Mouse (Mus musculus) MEL (cell line): Measurements from ENCODE around the gene Cbx5. TPM values are rescaled to one million over a fixed set of nuclear protein-coding genes. Genes with fewer than 3 reads are reported as not detected.
A peak's percentile ranks its signal among the peaks of the same experiment; 100 is the strongest.

Experiments used
- DNase-seq: peaks from one replicate; pipeline ENCODE4 v3.0.0; 2011; ENCODE audit warnings: low read depth, low spot score
- H3K27ac ChIP-seq: 2 replicates; pipeline ENCODE4 v1.5.1; 2012; ENCODE audit warnings: low read depth, mild to moderate bottlenecking, control low read depth, low read length, moderate library complexity; ENCODE audit not compliant: control insufficient read depth
- H3K27me3 ChIP-seq, 2 experiments: fragments of 150-350 bp in 1 of 2; sonication (generic) in 1 of 2; 2 replicates each; pipeline ENCODE4 v1.6.1; 2012; ENCODE audit warnings: low read length in 2 of 2, mild to moderate bottlenecking in 2 of 2, improper control_type of control experiment in 1 of 2, moderate library complexity in 1 of 2; ENCODE audit not compliant: insufficient read depth in 2 of 2, control insufficient read depth in 1 of 2
- H3K36me3 ChIP-seq, 2 experiments: 2 replicates each; pipeline ENCODE4 v1.6.1; 2012 to 2014; ENCODE audit warnings: low read length in 2 of 2, improper control_type of control experiment in 1 of 2, inconsistent platforms in 1 of 2, mild to moderate bottlenecking in 1 of 2; ENCODE audit not compliant: insufficient read depth in 2 of 2, control insufficient read depth in 1 of 2
- H3K4me1 ChIP-seq, 2 experiments: fragments of 150-350 bp in 1 of 2; sonication (generic) in 1 of 2; 2 replicates each; pipeline ENCODE4 v1.6.1; 2012; ENCODE audit warnings: low read length in 2 of 2, improper control_type of control experiment in 1 of 2, mild to moderate bottlenecking in 1 of 2; ENCODE audit not compliant: insufficient read depth in 2 of 2, control insufficient read depth in 1 of 2
- H3K4me3 ChIP-seq, 2 experiments: fragments of 150-350 bp in 1 of 2; sonication (generic) in 1 of 2; 2 replicates each; pipeline ENCODE4 v1.5.1; 2012; ENCODE audit warnings: low read depth in 2 of 2, low read length in 2 of 2, mild to moderate bottlenecking in 2 of 2, moderate library complexity in 2 of 2, control low read depth in 1 of 2, improper control_type of control experiment in 1 of 2; ENCODE audit not compliant: control insufficient read depth in 1 of 2, insufficient read depth in 1 of 2
- H3K79me2 ChIP-seq: 2 replicates; pipeline ENCODE4 v1.6.1; 2012; ENCODE audit warnings: mild to moderate bottlenecking, low read length, moderate library complexity; ENCODE audit not compliant: control insufficient read depth, poor library complexity, insufficient read depth
- H3K9ac ChIP-seq: 2 replicates; pipeline ENCODE4 v1.6.1; 2012; ENCODE audit warnings: low read depth, mild to moderate bottlenecking, control low read depth, low read length, moderate library complexity; ENCODE audit not compliant: control insufficient read depth, poor library complexity, severe bottlenecking
- H3K9me3 ChIP-seq: fragments of 150-350 bp; sonication (generic); replicated peaks from 2 replicates; pipeline ENCODE4 v1.6.1; 2012; ENCODE audit warnings: mild to moderate bottlenecking, low read length, improper control_type of control experiment, moderate library complexity; ENCODE audit not compliant: insufficient read depth
- BHLHE40 ChIP-seq: IDR thresholded peaks from 2 replicates; pipeline ENCODE4 v1.6.1; 2012; ENCODE audit warnings: low read depth, mild to moderate bottlenecking, inconsistent platforms, low read length, improper control_type of control experiment, borderline replicate concordance
- CHD2 ChIP-seq: IDR thresholded peaks from 2 replicates; pipeline ENCODE4 v1.6.1; 2011; ENCODE audit warnings: low read length, improper control_type of control experiment
- CTCF ChIP-seq, 3 experiments: IDR thresholded peaks in 2 of 3; conservative IDR thresholded peaks in 1 of 3; 2 replicates each; pipeline ENCODE4 v1.5.1; 2011 to 2012; ENCODE audit warnings: low read length in 3 of 3, low read depth in 2 of 3, mild to moderate bottlenecking in 2 of 3, improper control_type of control experiment in 1 of 3, inconsistent platforms in 1 of 3, mixed read lengths in 1 of 3, moderate library complexity in 1 of 3; ENCODE audit not compliant: control insufficient read depth in 1 of 3, insufficient read depth in 1 of 3, poor library complexity in 1 of 3, severe bottlenecking in 1 of 3
- EP300 ChIP-seq, 2 experiments: IDR thresholded peaks; 2 replicates each; pipeline ENCODE4 v1.6.1; 2011; ENCODE audit warnings: improper control_type of control experiment in 2 of 2, low read length in 2 of 2, low read depth in 1 of 2, mild to moderate bottlenecking in 1 of 2
- GABPA ChIP-seq: IDR thresholded peaks from 2 replicates; pipeline ENCODE4 v1.6.1; 2012; ENCODE audit warnings: low read depth, mild to moderate bottlenecking, inconsistent platforms, low read length, improper control_type of control experiment, moderate library complexity
- GATA1 ChIP-seq: IDR thresholded peaks from 2 replicates; pipeline ENCODE4 v1.6.1; 2011; ENCODE audit warnings: low read depth, low read length, improper control_type of control experiment
- HCFC1 ChIP-seq: IDR thresholded peaks from 2 replicates; pipeline ENCODE4 v1.6.1; 2012; ENCODE audit warnings: low read depth, mild to moderate bottlenecking, inconsistent platforms, low read length, improper control_type of control experiment, moderate library complexity
- JUND ChIP-seq: IDR thresholded peaks from 2 replicates; pipeline ENCODE4 v1.6.1; 2011; ENCODE audit warnings: low read depth, mild to moderate bottlenecking, improper control_type of control experiment, low read length
- KAT2A ChIP-seq: conservative IDR thresholded peaks from 2 replicates; pipeline ENCODE4 v1.6.1; 2012; ENCODE audit warnings: low read depth, low read length, improper control_type of control experiment, inconsistent platforms
- MAFK ChIP-seq: IDR thresholded peaks from 2 replicates; pipeline ENCODE4 v1.6.1; 2011; ENCODE audit warnings: low read depth, mild to moderate bottlenecking, low read length, improper control_type of control experiment, borderline replicate concordance
- MAX ChIP-seq: IDR thresholded peaks from 2 replicates; pipeline ENCODE4 v1.6.1; 2011; ENCODE audit warnings: low read length, improper control_type of control experiment
- MAZ ChIP-seq: IDR thresholded peaks from 2 replicates; pipeline ENCODE4 v1.6.1; 2012; ENCODE audit warnings: low read depth, mild to moderate bottlenecking, inconsistent platforms, low read length, improper control_type of control experiment
- MEF2A ChIP-seq: IDR thresholded peaks from 2 replicates; pipeline ENCODE4 v1.6.1; 2014; ENCODE audit warnings: low read depth, mild to moderate bottlenecking, inconsistent platforms, low read length, improper control_type of control experiment; ENCODE audit not compliant: poor library complexity, insufficient replicate concordance, severe bottlenecking; ENCODE audit errors: extremely low read depth
- MXI1 ChIP-seq: IDR thresholded peaks from 2 replicates; pipeline ENCODE4 v1.6.1; 2011; ENCODE audit warnings: mild to moderate bottlenecking, low read depth, low read length, improper control_type of control experiment
- MYB ChIP-seq: IDR thresholded peaks from 2 replicates; pipeline ENCODE4 v1.6.1; 2011; ENCODE audit warnings: mild to moderate bottlenecking, low read depth, low read length, improper control_type of control experiment
- MYC ChIP-seq: IDR thresholded peaks from 2 replicates; pipeline ENCODE4 v1.6.1; 2011; ENCODE audit warnings: low read depth, mild to moderate bottlenecking, low read length, improper control_type of control experiment, moderate library complexity
- NELFE ChIP-seq: IDR thresholded peaks from 2 replicates; pipeline ENCODE4 v1.6.1; 2011; ENCODE audit warnings: low read depth, low read length, improper control_type of control experiment
- NRF1 ChIP-seq: IDR thresholded peaks from 2 replicates; pipeline ENCODE4 v1.6.1; 2014; ENCODE audit warnings: low read depth, mild to moderate bottlenecking, inconsistent platforms, low read length, improper control_type of control experiment, moderate library complexity; ENCODE audit not compliant: poor library complexity, insufficient read depth, severe bottlenecking
- RAD21 ChIP-seq: IDR thresholded peaks from 2 replicates; pipeline ENCODE4 v1.6.1; 2011; ENCODE audit warnings: mild to moderate bottlenecking, low read depth, low read length, improper control_type of control experiment
- RCOR1 ChIP-seq: IDR thresholded peaks from 2 replicates; pipeline ENCODE4 v1.6.1; 2012; ENCODE audit warnings: low read depth, mild to moderate bottlenecking, inconsistent platforms, low read length, improper control_type of control experiment
- SMC3 ChIP-seq: IDR thresholded peaks from 2 replicates; pipeline ENCODE4 v1.6.1; 2011; ENCODE audit warnings: low read depth, low read length, improper control_type of control experiment
- TAL1 ChIP-seq: IDR thresholded peaks from 2 replicates; pipeline ENCODE4 v1.6.1; 2012; ENCODE audit warnings: mild to moderate bottlenecking, inconsistent platforms, low read length, moderate library complexity, mixed read lengths
- UBTF ChIP-seq: IDR thresholded peaks from 2 replicates; pipeline ENCODE4 v1.6.1; 2012; ENCODE audit warnings: low read depth, mild to moderate bottlenecking, inconsistent platforms, low read length, improper control_type of control experiment, moderate library complexity, borderline replicate concordance; ENCODE audit not compliant: insufficient read depth
- USF1 ChIP-seq: IDR thresholded peaks from 2 replicates; pipeline ENCODE4 v1.6.1; 2014; ENCODE audit warnings: low read depth, mild to moderate bottlenecking, inconsistent platforms, low read length, improper control_type of control experiment, moderate library complexity
- USF2 ChIP-seq, 2 experiments: IDR thresholded peaks; 2 replicates each; pipeline ENCODE4 v1.6.1; 2011 to 2012; ENCODE audit warnings: improper control_type of control experiment in 2 of 2, low read length in 2 of 2, borderline replicate concordance in 1 of 2, inconsistent platforms in 1 of 2, low read depth in 1 of 2, mild to moderate bottlenecking in 1 of 2; ENCODE audit not compliant: insufficient read depth in 1 of 2
- ZC3H11A ChIP-seq: IDR thresholded peaks from 2 replicates; pipeline ENCODE4 v1.6.1; 2012; ENCODE audit warnings: low read depth, mild to moderate bottlenecking, inconsistent platforms, low read length, improper control_type of control experiment
- ZKSCAN1 ChIP-seq: IDR thresholded peaks from 2 replicates; pipeline ENCODE4 v1.6.1; 2012; ENCODE audit warnings: low read depth, mild to moderate bottlenecking, inconsistent platforms, low read length, improper control_type of control experiment, moderate library complexity
- ZNF384 ChIP-seq: IDR thresholded peaks from 2 replicates; pipeline ENCODE4 v1.6.1; 2012; ENCODE audit warnings: low read depth, mild to moderate bottlenecking, inconsistent platforms, low read length, improper control_type of control experiment
- polyA plus RNA-seq, 2 experiments: library from polyadenylated mRNA; stranded (reverse) in 1 of 2; unstranded in 1 of 2; fragments of >175 nt in 1 of 2; fragments of >200 nt in 1 of 2; gene quantifications; 2 replicates each; pipeline versions ENCODE4 v1.2.1 to v1.2.4; 2012; ENCODE audit warnings: low replicate concordance in 2 of 2, low read depth in 1 of 2; ENCODE audit not compliant: insufficient read length in 2 of 2, insufficient read depth in 1 of 2, missing spikeins in 1 of 2
- total RNA-seq: library from RNA; depleted of rRNA; stranded (reverse); fragments of 300-350 nt; gene quantifications from 2 replicates; pipeline ENCODE4 v1.2.3, GENCODE M21; 2012

The Cbx5 gene
- total and polyA plus RNA-seq, 3 experiments = 39.8 to 67.1 (median 42.4) TPM

- no peak for TF ChIP-seq TAL1
Measured at GRCm38 (mm10) chr15:103255169-103255568, 15.6 kb upstream of the Cbx5 start (continued).

- no peak for DNase-seq
- Histone ChIP-seq H3K4me1 (peaks cover 4 to 18% of the 10 kb centered on the region in 2 experiments), H3K36me3 (peaks cover 0 to 36% of the 10 kb centered on the region in 2 experiments; a peak in 3 of 4 replicates), H3K27me3 (no peaks in the 10 kb centered on the region), H3K27ac (peak overlapping the region; percentile 99), H3K79me2 (peaks cover 58% of the 10 kb centered on the region), H3K4me3 (peak overlapping the region; percentile 88 to 91), H3K9ac (peak overlapping the region; percentile 98), H3K9me3 (no peaks in the 10 kb centered on the region)
- TF ChIP-seq MYC = no peak
- TF ChIP-seq ZNF384 = peak; percentile 50
- TF ChIP-seq HCFC1 = no peak
Measured at GRCm38 (mm10) chr15:103253352-103253751, 13.7 kb upstream of the Cbx5 start.

- Histone ChIP-seq H3K9ac (peak overlapping the region; percentile 98), H3K4me1 (peaks cover 4 to 15% of the 10 kb centered on the region in 2 experiments), H3K27me3 (no peaks in the 10 kb centered on the region), H3K9me3 (no peaks in the 10 kb centered on the region), H3K4me3 (peak overlapping the region; percentile 88 to 91), H3K36me3 (peaks cover 0 to 34% of the 10 kb centered on the region in 2 experiments; a peak in 3 of 4 replicates), H3K27ac (peak overlapping the region; percentile 99), H3K79me2 (peaks cover 58% of the 10 kb centered on the region)
- DNase-seq = peak; percentile 74
- no peak for TF ChIP-seq MAFK
- no peak; a peak in 1 of 4 replicates for TF ChIP-seq EP300 (IDR thresholded peaks at IDR 0.05; ENCODE audit: low read depth in 1 of 2, low read length in 2 of 2)
- TF ChIP-seq CHD2 = no peak
- no peak for TF ChIP-seq UBTF
- TF ChIP-seq KAT2A = no peak
- TF ChIP-seq GABPA = no peak
- no peak for TF ChIP-seq RAD21
- TF ChIP-seq MYB = no peak
- TF ChIP-seq BHLHE40 = no peak
- no peak for TF ChIP-seq ZC3H11A
- TF ChIP-seq CTCF (IDR thresholded peaks at IDR 0.05 in 2 of 3, conservative IDR thresholded peaks at IDR 0.05 in 1 of 3; ENCODE audit: control insufficient read depth in 1 of 3, insufficient read depth in 1 of 3, low read depth in 2 of 3, low read length in 3 of 3, poor library complexity in 1 of 3, severe bottlenecking in 1 of 3) = no peak
- TF ChIP-seq MAZ = no peak
- TF ChIP-seq MEF2A = no peak
- TF ChIP-seq NRF1 = no peak
- no peak for TF ChIP-seq RCOR1
- TF ChIP-seq HCFC1 = no peak
- TF ChIP-seq USF1 = no peak
- no peak for TF ChIP-seq MYC
- TF ChIP-seq MAX = no peak
- no peak for TF ChIP-seq TAL1
- TF ChIP-seq USF2 (IDR thresholded peaks at IDR 0.05; ENCODE audit: borderline replicate concordance in 1 of 2, insufficient read depth in 1 of 2, low read depth in 1 of 2, low read length in 2 of 2) = no peak
- no peak for TF ChIP-seq SMC3
- TF ChIP-seq ZNF384 = no peak
- TF ChIP-seq ZKSCAN1 = no peak
- no peak for TF ChIP-seq MXI1
- no peak for TF ChIP-seq JUND
- TF ChIP-seq NELFE = peak; percentile 57
- TF ChIP-seq GATA1 = no peak
Measured at GRCm38 (mm10) chr15:103252660-103253059, 13.0 kb upstream of the Cbx5 start.
